Mouse (Mus musculus) intestine, embryonic 14.5 days (tissue): ENCODE results near the gene Zfpm1. TPM values are rescaled to one million over a fixed set of nuclear protein-coding genes. Genes with fewer than 3 reads are reported as not detected.

Experiments
- ATAC-seq: fragments of 200-750 bp; cut with Nextera tagmentation; replicated peaks from 2 replicates; pipeline ENCODE4 v1.8.0; 2017; ENCODE audit warnings: low read depth, moderate number of reproducible peaks, moderate TSS enrichment, moderate library complexity; ENCODE audit not compliant: low FRiP score, low TSS enrichment
- DNase-seq: peaks from one replicate; pipeline ENCODE4 v3.0.0-alpha.2; 2018; ENCODE audit warnings: low spot score
- H3K27ac ChIP-seq: fragments of 300-500 bp; sonication (generic); 2 replicates; pipeline ENCODE4 v1.5.1; 2014; ENCODE audit warnings: low read depth, mild to moderate bottlenecking, control low read depth
- H3K27me3 ChIP-seq: fragments of 300-500 bp; sonication (generic); replicated peaks from 2 replicates; pipeline ENCODE4 v1.6.1; 2014; ENCODE audit warnings: low read length, control low read depth; ENCODE audit not compliant: control insufficient read depth, insufficient read depth
- H3K36me3 ChIP-seq: fragments of 300-500 bp; sonication (generic); 2 replicates; pipeline ENCODE4 v1.6.1; 2014; ENCODE audit warnings: low read length, control low read depth; ENCODE audit not compliant: control insufficient read depth, insufficient read depth
- H3K4me1 ChIP-seq: fragments of 300-500 bp; sonication (generic); replicated peaks from 2 replicates; pipeline ENCODE4 v1.6.1; 2014; ENCODE audit warnings: low read length, control low read depth, mixed read lengths; ENCODE audit not compliant: control insufficient read depth, insufficient read depth
- H3K4me2 ChIP-seq: fragments of 300-500 bp; sonication (generic); 2 replicates; pipeline ENCODE4 v1.6.1; 2014; ENCODE audit warnings: low read length
- H3K4me3 ChIP-seq: fragments of 300-500 bp; sonication (generic); 2 replicates; pipeline ENCODE4 v1.5.1; 2014; ENCODE audit warnings: low read depth, low read length, control low read depth, mixed read lengths
- H3K9ac ChIP-seq: fragments of 300-500 bp; sonication (generic); 2 replicates; pipeline ENCODE4 v1.6.1; 2014; ENCODE audit warnings: mild to moderate bottlenecking, low read length
- H3K9me3 ChIP-seq: fragments of 300-500 bp; sonication (generic); 2 replicates; pipeline ENCODE4 v1.6.1; 2016; ENCODE audit warnings: low read length, control low read depth; ENCODE audit not compliant: control insufficient read depth
- WGBS: fragments of 180-500 bp; shearing (Covaris S2); extraction: QIAGEN DNeasy Blood & Tissue Kit; methylation state at CpG from one replicate; pipeline ENCODE4 v1.1.7; 2014; 5-methylcytosine and 5-hydroxymethylcytosine counted together
- polyA plus RNA-seq: library from polyadenylated mRNA; unstranded; fragments of >200 nt; fragmentation: Nextera tagmentation; extraction: Ambion mirVana; gene quantifications from 2 replicates; pipeline ENCODE4 v1.2.1, GENCODE M21; 2014

Zfpm1 gene
- polyA plus RNA-seq, 1 experiment from 2014 or later, result 6.4 TPM

DNA sequence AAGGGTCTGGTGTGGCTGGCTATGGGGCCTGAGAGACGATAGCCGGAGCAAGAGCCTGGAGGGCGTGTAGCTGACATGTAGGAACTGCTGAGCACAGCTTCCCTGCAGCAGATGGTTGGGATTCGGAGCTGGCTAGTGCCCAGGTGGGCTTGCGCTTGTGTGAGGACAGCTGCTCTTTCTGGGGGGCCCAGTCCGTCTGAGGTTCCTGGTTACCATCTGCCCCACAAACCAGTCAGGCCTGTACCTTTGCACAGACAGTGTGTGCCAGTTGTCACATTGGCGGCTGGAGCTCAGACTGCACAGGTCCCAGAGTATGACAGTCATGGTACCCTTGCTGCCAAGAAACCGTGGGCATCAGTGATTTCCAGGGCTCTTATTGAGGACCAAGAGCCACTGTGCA, 25.9 kb downstream of the Zfpm1 start:
- WGBS, result 88% methylated on average over 8 of the region's 8 CpGs
- Histone ChIP-seq H3K9me3 (no peaks in the 10 kb centered on the region), H3K27ac (no peak overlapping the region), H3K36me3 (peaks cover 6% of the 10 kb centered on the region; the same call in 1 of the 2 replicates), H3K27me3 (no peaks in the 10 kb centered on the region), H3K4me3 (no peak overlapping the region), H3K4me2 (no peak overlapping the region), H3K4me1 (peaks cover 10% of the 10 kb centered on the region; the same call in 1 of the 2 replicates), H3K9ac (no peak overlapping the region)
- no peak for ATAC-seq
- DNase-seq, result no peak

DNA sequence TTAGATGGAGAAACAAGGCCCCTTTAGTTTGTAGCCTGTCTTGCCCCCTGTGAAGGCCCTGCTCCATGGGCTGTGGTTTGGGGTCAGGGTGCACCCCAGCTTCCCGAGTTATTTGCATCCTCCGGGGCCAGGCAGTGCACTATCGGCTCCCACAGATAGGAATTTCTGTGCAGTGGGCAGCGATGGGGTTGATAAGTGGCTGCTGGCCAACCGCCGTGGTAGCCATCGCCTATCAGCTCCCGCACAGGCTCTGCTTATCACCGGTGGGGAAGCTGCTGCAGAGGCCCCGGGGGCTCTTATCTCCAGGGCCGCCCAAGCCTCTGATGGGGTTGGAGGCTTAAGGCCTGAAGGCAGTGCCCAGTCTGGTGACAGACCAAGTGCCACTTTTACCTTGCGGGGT, 27.3 kb downstream of the Zfpm1 start:
- H3K4me1 ChIP-seq, result peaks cover 13% of the 10 kb centered on the region; the same call in 1 of the 2 replicates
- no peak for DNase-seq
- 71% methylated on average over 12 of the region's 12 CpGs for WGBS
- H3K4me3 ChIP-seq, result no peak overlapping the region
- H3K27ac ChIP-seq, result no peak overlapping the region
- H3K36me3 ChIP-seq, result peaks cover 6% of the 10 kb centered on the region; the same call in 1 of the 2 replicates
- H3K4me2 ChIP-seq, result no peak overlapping the region
- no peaks in the 10 kb centered on the region for H3K27me3 ChIP-seq
- H3K9me3 ChIP-seq, result no peaks in the 10 kb centered on the region
- no peak overlapping the region for H3K9ac ChIP-seq
- no peak for ATAC-seq

GRCm38 (mm10) chr8:122311115-122311514, 29.2 kb downstream of the Zfpm1 start:
- H3K27ac ChIP-seq, result no peak overlapping the region
- no peak overlapping the region for H3K4me3 ChIP-seq
- H3K27me3 ChIP-seq, result no peaks in the 10 kb centered on the region
- ATAC-seq, result no peak
- H3K4me1 ChIP-seq, result peaks cover 15% of the 10 kb centered on the region; the same call in 1 of the 2 replicates
- no peak for DNase-seq
- no peak overlapping the region for H3K4me2 ChIP-seq
- H3K36me3 ChIP-seq, result peaks cover 14% of the 10 kb centered on the region; the same call in 1 of the 2 replicates
- H3K9me3 ChIP-seq, result no peaks in the 10 kb centered on the region
- 69% methylated on average over 2 of the region's 2 CpGs for WGBS
- no peak overlapping the region for H3K9ac ChIP-seq

DNA sequence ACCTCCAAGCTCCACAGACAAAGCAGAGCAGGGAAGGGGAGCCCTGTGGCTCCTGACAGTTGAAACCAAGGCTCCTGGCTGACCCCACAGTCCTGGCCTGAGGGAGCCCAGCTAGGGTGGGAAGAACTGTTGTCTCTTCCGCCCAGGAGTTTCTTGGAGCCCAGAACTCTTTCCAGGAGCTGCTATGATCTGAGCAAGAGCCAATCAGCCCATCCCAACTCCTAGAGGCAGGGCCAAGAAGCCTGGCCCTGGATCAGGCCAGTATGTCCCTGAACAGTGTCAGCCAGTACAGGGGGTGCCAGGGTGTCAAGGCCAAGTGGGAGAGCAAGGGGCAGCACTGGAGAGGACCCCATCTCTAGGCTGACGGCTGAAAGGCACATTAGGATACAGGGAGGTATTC, 30.6 kb downstream of the Zfpm1 start:
- H3K27ac ChIP-seq, result no peak overlapping the region; the same call in 1 of the 2 replicates
- ATAC-seq, result no peak

DNA sequence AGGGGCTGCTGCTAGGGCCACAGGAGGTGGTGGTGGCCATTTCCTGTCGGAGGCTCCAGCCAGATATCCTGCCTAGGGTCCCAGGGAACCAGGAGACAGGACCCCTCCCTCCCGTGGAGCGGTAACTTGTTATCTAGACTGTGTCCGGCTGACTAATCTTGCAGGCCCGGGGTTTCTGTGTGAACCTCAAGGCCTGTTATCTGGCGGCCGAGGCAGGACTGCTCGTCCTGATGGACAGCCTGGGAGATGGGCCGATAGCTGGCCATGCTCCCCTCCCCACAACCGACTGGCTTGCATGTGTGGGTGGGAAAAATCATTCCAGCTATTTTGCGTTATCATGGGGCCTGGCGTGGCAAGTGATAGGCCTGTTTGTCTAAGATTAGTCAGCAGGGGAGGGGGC, 31.4 kb downstream of the Zfpm1 start:
- Histone ChIP-seq H3K27ac (no peak overlapping the region), H3K4me1 (peaks cover 18% of the 10 kb centered on the region; the same call in 1 of the 2 replicates)
- 36% methylated on average over 12 of the region's 12 CpGs for WGBS

More for the DNA sequence above, 30.6 kb downstream of the Zfpm1 start:
- 70% methylated on average over 2 of the region's 2 CpGs for WGBS
- no peaks in the 10 kb centered on the region for H3K9me3 ChIP-seq
- no peak overlapping the region for H3K4me3 ChIP-seq
- DNase-seq, result no peak
- H3K9ac ChIP-seq, result no peak overlapping the region
- peaks cover 14% of the 10 kb centered on the region; the same call in 1 of the 2 replicates for H3K36me3 ChIP-seq
- peaks cover 18% of the 10 kb centered on the region; the same call in 1 of the 2 replicates for H3K4me1 ChIP-seq
- no peak overlapping the region for H3K4me2 ChIP-seq
- no peaks in the 10 kb centered on the region for H3K27me3 ChIP-seq

DNA sequence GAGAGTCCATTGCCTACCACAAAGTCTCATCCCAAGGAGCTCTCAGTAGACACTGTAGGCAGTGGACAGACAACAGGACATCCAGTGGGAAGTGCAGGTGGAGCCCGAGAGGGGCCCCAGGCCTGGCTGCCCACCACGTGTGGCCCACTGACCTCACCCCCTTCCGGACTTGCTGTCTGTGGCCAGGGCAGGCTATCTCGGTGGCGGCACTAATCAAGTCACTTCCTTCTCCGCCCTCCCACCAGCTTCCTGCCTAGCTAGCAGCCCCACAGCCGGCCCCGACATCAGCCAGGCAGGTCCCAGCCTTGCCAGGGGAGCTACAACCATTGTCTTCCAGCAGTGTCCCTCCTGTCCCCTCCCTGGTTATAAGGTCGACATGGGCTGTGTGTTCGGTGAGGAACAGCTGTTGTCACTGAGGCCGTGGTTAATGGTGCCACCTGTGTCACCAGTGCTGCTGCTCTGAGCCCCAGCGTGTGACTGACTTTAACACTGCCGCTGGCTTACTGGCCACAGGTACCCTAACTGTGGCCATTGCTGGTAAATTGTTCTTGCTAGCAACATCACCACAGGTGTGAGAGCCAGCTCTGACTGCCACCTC, 33.1 kb downstream of the Zfpm1 start:
- H3K36me3 ChIP-seq, result peaks cover 8% of the 10 kb centered on the region; the same call in 1 of the 2 replicates
- H3K4me2 ChIP-seq, result no peak overlapping the region
- no peak for DNase-seq
- H3K4me1 ChIP-seq, result peaks cover 21% of the 10 kb centered on the region; the same call in 1 of the 2 replicates
- H3K27ac ChIP-seq, result no peak overlapping the region
- ATAC-seq, result no peak
- no peaks in the 10 kb centered on the region for H3K27me3 ChIP-seq
- no peak overlapping the region for H3K9ac ChIP-seq
- H3K4me3 ChIP-seq, result no peak overlapping the region
- 52% methylated on average over 13 of the region's 13 CpGs for WGBS
- H3K9me3 ChIP-seq, result no peaks in the 10 kb centered on the region

More for the DNA sequence above, 31.4 kb downstream of the Zfpm1 start:
- Histone ChIP-seq H3K9ac (no peak overlapping the region), H3K36me3 (peaks cover 8% of the 10 kb centered on the region; the same call in 1 of the 2 replicates), H3K4me2 (no peak overlapping the region), H3K4me3 (no peak overlapping the region), H3K27me3 (no peaks in the 10 kb centered on the region), H3K9me3 (no peaks in the 10 kb centered on the region)
- no peak for DNase-seq
- 0 out of 2 replicates have a peak, but pooled peaks have one; percentile 10 for ATAC-seq

DNA sequence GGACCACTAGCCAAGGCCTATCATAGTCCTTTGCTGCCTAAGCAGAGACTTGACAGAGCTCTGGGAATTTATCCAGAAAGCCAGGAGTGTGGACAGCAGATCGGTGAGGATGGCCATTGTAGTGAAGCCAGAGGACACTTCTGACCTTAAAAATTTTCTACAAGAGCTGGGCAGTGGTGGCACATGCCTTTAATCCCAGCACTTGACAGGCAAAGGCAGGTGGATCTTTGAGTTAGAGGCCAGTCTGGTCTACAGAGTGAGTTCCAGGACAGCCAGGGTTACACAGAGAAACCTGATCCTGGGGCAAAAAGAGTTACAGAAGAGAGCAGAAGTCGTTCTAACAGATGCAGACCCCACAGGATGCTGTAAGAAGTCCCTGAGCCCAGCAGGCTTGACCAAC, 34.5 kb downstream of the Zfpm1 start:
- no peak overlapping the region for H3K9ac ChIP-seq
- H3K4me1 ChIP-seq, result peaks cover 29% of the 10 kb centered on the region
- H3K27me3 ChIP-seq, result no peaks in the 10 kb centered on the region
- no peaks in the 10 kb centered on the region for H3K9me3 ChIP-seq
- 49% methylated on average over 2 of the region's 2 CpGs for WGBS
- no peak overlapping the region for H3K4me3 ChIP-seq
- no peak for ATAC-seq
- H3K36me3 ChIP-seq, result peaks cover 8% of the 10 kb centered on the region; the same call in 1 of the 2 replicates
- H3K27ac ChIP-seq, result 0 out of 2 replicates have a peak overlapping the region, but pooled peaks have one; percentile 4
- H3K4me2 ChIP-seq, result no peak overlapping the region
- DNase-seq, result no peak

GRCm38 (mm10) chr8:122317918-122318475, 36.1 kb downstream of the Zfpm1 start:
- Histone ChIP-seq H3K27me3 (no peaks in the 10 kb centered on the region), H3K36me3 (peaks cover 8% of the 10 kb centered on the region; the same call in 1 of the 2 replicates), H3K27ac (no peak overlapping the region), H3K4me3 (no peak overlapping the region), H3K4me1 (peaks cover 29% of the 10 kb centered on the region), H3K9ac (no peak overlapping the region), H3K4me2 (no peak overlapping the region), H3K9me3 (no peaks in the 10 kb centered on the region)
- DNase-seq (no peak), ATAC-seq (peak; percentile 37)
- 48% methylated on average over 8 of the region's 8 CpGs for WGBS
